Mouse (Mus musculus) lung, adult 2 months (tissue): ENCODE measurements around the gene Trim63.

ENCODE experiments used
- CTCF ChIP-seq: fragments of 200-500 bp; IDR thresholded peaks from 2 replicates; pipeline ENCODE4 v1.5.1; 2011; ENCODE audit warnings: mild to moderate bottlenecking, low read length, control low read depth; ENCODE audit not compliant: insufficient read depth
- POLR2A ChIP-seq: fragments of 200-500 bp; IDR thresholded peaks from 2 replicates; pipeline ENCODE4 v1.6.1; 2011; ENCODE audit warnings: low read depth, mild to moderate bottlenecking, control low read depth, low read length, borderline replicate concordance; ENCODE audit errors: extremely low read depth

- TF ChIP-seq POLR2A (no peak), CTCF (no peak)
Observed at GRCm38 (mm10) chr4:134314876-134315275, at the start of gene Trim63.
